Mouse (Mus musculus): ENCODE results near the gene Mt3.
A peak's percentile ranks its signal among the peaks of the same experiment; 100 is the strongest.

Mt3 gene

DNA sequence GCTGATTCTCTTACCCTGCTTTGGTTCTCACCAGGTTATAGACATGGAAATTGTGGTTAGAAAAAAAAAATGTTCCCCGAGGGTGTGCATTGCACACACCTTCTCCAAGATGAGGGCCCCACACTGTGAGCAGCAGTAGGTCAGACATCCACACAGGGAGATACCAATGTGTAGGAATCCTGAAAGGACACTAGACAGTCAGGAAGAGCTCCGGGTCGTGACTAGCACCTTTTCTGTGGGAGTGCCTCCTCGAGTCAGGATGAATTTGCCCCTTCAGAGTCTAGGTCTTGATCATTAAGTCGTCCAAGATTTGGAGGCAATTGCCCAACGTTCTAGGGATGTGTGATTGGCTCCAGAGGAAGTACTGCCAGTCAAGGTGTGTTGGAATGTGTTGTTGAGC, 33.4 kb downstream of the Mt3 start:
- no peak for DNase-seq (ENCODE audit: low read depth)

- DNase-seq (ENCODE audit: low read depth): peak; percentile 84
These were observed 34.1 kb downstream of the Mt3 start for GRCm38 (mm10) chr8:94186542-94186941.

- DNase-seq (ENCODE audit: low read depth): peak; percentile 35
These were observed 35.0 kb downstream of the Mt3 start for GRCm38 (mm10) chr8:94187290-94188002.

- DNase-seq (ENCODE audit: low read depth): no peak
These were observed 37.0 kb downstream of the Mt3 start for GRCm38 (mm10) chr8:94189275-94190031.

- peak; percentile 85 for DNase-seq (ENCODE audit: low read depth)
These were observed 38.8 kb downstream of the Mt3 start for GRCm38 (mm10) chr8:94191101-94191691.

GRCm38 (mm10) chr8:94192926-94193325, 40.5 kb downstream of the Mt3 start:
- no peak for DNase-seq (ENCODE audit: low read depth)

GRCm38 (mm10) chr8:94194591-94195223, 42.3 kb downstream of the Mt3 start:
- DNase-seq (ENCODE audit: low read depth): no peak

DNA sequence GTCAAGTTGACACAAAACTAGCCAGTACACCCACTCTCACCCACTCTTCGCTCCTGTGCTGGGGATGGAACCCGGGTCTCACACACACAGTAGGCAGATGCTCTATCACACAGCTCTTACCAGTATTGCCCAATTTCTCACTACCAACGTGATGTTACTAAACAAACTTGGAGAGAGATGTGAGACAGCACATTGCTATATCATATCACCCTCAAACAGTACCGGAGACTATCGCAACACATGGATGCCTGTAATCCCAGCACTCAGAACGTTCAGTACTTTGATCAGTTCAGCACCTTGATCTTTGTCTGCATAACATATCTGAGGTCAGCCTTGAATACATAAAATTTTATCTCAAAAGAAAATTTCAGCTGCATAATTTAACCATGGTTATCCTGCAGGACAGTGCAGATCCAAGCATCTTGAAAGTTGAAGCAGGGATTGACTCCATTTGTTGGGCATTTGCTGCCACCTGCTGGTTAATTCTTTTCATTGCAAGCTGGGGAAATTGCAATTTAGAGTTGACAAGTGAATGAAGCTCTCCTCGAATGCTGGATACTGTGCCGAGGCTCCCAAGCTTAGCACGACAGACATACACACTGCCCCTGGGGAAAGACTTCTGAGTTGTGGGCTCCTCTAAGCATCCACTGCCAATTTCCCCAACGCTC, 46.9 kb downstream of the Mt3 start:
- DNase-seq (ENCODE audit: low read depth): peak; percentile 87
